Mouse (Mus musculus): ENCODE data around the gene Magi1. TPM values are rescaled to one million over a fixed set of nuclear protein-coding genes. Genes with fewer than 3 reads are reported as not detected.
"Not testable (repeated sequence)": the region's sequence is repeated elsewhere in the genome, so short reads cannot be mapped to it uniquely, and the experiment has no call there.

The Magi1 gene
- total RNA-seq, 2 experiments from 2014 or later, result 28.5 to 28.7 TPM

DNA sequence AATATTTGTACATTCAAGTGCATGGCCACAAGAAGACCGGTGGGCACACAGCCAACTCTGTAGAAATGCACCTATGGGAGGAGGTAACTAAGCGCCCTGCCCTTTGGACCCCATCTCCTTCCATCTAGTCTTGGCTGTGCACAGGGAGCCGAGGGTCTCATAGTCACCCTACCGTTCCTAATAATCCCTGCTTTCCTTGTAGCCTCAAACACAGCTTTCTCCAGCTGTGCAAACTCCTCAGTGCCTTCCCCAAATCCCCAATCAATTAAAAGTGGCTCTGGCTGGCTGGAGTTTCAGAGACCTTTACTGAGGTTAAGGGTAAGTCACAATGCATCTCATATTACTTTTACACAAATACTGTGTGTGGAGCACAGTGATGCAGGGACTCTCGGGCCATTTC, 271.8 kb downstream of the Magi1 start:
- no peak for DNase-seq
- intact Hi-C loops (cut with DNase I), result no loop called here

- intact Hi-C loops (cut with DNase I), result no loop called here
These were observed 272.2 kb downstream of the Magi1 start for GRCm38 (mm10) chr6:94011521-94011920.

DNA sequence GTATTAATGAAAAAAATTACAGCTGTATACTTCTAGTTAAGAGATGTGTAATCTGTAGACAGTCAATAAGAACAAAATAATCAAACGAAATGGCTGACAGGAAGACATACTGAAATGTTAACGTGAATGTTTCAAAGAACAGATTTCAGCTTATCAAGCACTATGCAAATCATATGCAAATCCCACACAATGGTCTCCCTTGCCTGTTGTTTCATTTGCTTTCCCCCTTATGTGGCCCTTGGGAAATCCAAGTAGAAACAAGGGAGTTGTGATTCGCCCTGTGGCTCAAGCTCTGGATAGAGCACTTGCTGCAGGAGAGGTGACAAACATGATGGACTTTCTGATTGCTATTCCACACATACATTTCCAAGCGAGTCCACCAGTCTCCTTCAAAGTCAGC, 275.1 kb downstream of the Magi1 start:
- intact Hi-C loops (cut with DNase I), result no loop called here
- DNase-seq, result no peak

More at GRCm38 (mm10) chr6:94011521-94011920, 272.2 kb downstream of the Magi1 start:
- no peak for DNase-seq

DNA sequence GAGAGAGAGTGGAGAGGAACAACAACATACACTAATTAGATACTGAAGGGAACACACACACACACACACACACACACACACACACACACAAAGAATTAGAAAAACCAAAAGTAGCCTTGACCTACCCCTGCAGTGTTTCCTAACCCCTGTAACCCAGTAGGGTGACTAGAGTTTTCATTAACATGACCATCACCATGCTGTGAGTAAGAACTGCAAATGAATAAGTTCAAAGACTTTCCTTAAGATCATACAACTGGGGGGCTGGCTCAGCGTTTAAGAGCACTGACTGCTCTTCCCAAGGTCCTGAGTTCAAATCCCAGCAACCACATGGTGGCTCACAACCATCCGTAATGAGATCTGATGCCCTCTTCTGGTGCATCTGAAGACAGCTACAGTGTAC, 280.1 kb downstream of the Magi1 start:
- intact Hi-C loops (cut with DNase I); DNase-seq: not testable (repeated sequence)

DNA sequence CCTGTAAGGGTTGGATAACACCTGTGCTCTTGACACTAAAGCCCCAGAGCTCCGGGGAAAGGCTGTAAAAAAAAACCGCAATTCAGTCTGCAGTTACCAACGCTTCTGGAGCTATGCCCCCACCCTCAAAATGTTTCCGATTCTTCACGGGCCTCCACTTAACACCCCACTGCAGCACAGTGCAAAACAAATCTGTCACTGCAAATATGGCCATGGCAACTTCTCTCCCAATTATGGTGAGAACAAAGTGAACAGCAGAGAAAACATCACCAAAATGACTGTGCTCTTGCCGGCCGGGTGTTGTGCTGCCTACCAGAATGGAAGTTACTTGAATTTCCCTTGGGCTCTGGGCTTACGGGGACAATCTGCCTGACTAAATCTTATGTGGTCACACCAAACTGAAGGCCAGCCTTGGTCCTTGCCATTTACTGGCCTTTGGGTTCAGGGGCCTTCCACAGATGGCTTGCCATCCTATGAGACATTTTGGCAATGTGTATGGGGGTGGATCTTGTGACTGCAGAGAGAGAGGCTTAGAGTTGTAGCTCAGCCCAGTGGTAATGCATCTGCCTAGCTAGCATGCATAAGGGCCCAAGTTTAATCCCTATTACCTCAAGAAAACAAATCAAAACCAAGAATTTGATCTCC, 286.8 kb downstream of the Magi1 start:
- intact Hi-C loops (cut with DNase I), result no loop called here

GRCm38 (mm10) chr6:93987561-93987960, 296.2 kb downstream of the Magi1 start:
- no peak for DNase-seq
- intact Hi-C loops (cut with DNase I), result loop anchor here (5.0 kb wide), 1 partner anchor 200 kb away; no protein-coding TSS in a partner anchor

More for the DNA sequence above, 286.8 kb downstream of the Magi1 start:
- DNase-seq, result no peak

GRCm38 (mm10) chr6:93985111-93985510, 298.6 kb downstream of the Magi1 start:
- intact Hi-C loops (cut with DNase I), result loop anchor here (1.0 to 5.0 kb wide), 2 partner anchors 202 to 228 kb away; no protein-coding TSS in a partner anchor
- DNase-seq, result peak; percentile 41 to 58

DNA sequence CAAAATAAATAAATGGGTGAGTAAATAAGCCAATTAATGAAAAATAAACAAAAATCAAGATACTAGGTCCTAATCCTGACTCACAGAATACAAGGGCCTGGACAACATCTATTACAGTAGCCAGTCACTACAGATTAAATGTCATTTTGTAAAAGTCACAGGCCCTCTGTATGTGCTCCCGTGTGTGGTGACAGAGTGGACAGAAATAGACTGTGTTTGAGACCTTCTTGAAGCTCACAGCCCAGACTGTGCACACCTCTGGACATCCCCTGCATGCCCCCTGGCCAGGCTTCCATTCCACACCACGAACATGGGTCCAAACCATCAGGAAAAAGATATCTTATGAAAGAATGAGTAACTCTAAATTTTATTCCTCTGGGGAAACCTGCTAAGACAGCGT, 300.2 kb downstream of the Magi1 start:
- intact Hi-C loops (cut with DNase I), result no loop called here
- DNase-seq, result no peak

DNA sequence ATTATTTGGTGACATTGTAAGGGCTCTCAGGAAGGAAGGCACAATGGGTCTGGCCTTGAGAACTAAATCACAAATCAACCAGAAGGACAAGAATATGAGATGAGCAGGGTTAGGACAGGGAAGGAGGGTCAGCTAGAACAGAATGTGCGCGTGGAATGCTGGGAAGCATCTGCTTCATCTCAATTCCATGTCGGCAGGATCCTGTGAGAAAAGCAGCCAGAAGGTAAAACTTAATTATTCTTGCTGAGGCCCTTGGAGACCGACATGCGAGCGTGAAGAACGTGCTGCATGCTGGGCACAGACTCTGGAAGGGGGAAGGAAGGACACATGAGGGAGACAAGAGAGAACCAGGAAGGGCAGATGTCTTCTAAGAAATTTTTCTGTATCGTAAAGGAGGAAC, 302.5 kb downstream of the Magi1 start:
- intact Hi-C loops (cut with DNase I), result no loop called here
- no peak for DNase-seq

- intact Hi-C loops (cut with DNase I), result no loop called here
These were observed 304.5 kb downstream of the Magi1 start for GRCm38 (mm10) chr6:93979241-93979640.

GRCm38 (mm10) chr6:93968721-93969120, 315.0 kb downstream of the Magi1 start:
- DNase-seq, result no peak

More at GRCm38 (mm10) chr6:93979241-93979640, 304.5 kb downstream of the Magi1 start:
- DNase-seq, result no peak

DNA sequence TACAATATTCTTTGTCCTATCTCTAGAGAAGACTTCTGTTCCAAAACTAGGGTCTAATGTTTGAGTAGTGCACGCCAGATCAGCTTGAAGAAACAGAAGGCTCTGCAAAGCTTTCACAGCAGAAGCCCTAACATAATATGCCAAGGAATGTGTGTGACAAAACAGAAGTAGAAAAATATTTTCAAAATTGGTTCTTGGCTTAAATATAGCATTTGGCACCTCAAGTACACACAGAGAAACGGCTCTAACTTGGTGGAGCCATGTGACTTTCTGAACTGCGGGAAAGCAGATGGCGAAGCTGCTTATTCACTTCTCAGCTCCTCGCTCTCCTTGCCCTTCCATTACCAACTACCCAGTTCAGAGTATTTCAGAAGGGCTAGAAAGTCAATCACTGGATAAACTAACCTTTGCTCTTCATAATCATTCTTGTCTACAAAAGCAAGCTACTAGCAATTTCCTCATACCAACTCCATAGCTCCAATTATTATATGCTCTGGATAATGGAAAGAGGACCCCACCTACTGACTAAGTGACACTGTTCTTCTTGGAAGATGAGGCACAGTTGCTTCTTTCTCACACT, 320.9 kb downstream of the Magi1 start:
- peak in 1 of 2 experiments; percentile 27 for DNase-seq
- intact Hi-C loops (cut with DNase I), result no loop called here

More at GRCm38 (mm10) chr6:93968721-93969120, 315.0 kb downstream of the Magi1 start:
- intact Hi-C loops (cut with DNase I), result no loop called here

DNA sequence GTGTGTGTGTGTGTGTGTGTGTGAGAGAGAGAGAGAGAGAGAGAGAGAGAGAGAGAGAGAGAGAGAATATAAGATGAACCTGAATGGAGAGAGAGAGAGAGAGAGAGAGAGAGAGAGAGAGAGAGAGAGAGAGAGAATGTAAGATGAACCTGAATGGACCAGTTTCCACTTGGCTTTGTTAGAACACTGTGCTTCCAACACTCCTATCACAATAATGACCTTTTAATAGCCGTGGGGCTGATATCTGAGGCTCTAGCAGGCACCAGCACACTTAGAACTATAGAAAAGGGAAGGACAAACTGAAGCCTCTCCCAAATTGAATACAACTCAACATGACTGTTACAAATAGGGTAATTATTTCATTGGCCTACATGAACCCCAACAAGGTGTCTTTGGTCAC, 321.9 kb downstream of the Magi1 start:
- DNase-seq, result peak; percentile 22 to 27
- intact Hi-C loops (cut with DNase I), result no loop called here

DNA sequence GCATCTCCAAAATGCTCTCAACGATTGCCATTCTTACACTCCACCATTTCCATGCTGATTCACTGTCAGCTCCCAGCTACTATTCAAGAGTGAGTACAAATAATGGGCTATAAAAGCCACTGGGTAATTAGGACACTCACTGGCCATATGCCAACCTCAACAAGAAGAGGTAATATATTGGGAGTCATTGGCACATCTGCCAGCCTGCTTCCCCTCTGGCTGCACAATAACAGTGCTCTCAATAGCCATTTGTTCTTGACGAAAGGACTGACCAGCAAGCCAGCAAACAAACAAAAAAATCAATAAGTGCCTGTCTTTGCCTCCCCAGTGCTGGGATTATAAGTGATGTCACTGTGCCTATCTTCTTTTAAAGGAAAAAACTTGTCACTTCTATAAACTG, 326.5 kb downstream of the Magi1 start:
- intact Hi-C loops (cut with DNase I), result no loop called here

GRCm38 (mm10) chr6:93946612-93947011, 337.1 kb downstream of the Magi1 start:
- intact Hi-C loops (cut with DNase I), result no loop called here
- peak; percentile 14 to 35 for DNase-seq

More for the DNA sequence above, 326.5 kb downstream of the Magi1 start:
- DNase-seq, result no peak

DNA sequence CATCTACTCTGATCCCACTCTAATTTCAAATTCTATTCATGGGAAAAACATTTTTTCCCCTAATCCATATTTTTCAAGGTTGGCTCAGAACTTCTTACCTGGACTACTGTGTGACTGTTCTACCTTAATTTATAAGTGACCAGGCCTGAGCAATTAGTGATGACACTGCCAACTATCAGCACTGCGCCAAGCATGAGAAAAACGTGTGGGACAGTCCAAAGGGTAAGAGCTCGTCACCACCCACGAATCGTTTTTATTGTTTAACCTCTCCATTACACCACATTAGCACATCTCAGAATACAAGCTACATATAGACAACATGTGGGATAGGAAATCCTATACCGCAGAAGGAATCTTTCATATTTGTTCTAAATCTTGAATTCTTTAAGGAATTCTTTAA, 347.4 kb downstream of the Magi1 start:
- DNase-seq, result no peak
- intact Hi-C loops (cut with DNase I), result no loop called here

- intact Hi-C loops (cut with DNase I), result no loop called here
- peak in 1 of 2 experiments; percentile 41 for DNase-seq
These were observed 347.9 kb downstream of the Magi1 start for GRCm38 (mm10) chr6:93935793-93936192.

- intact Hi-C loops (cut with DNase I), result no loop called here
These were observed 349.0 kb downstream of the Magi1 start for GRCm38 (mm10) chr6:93934700-93935099.

GRCm38 (mm10) chr6:93924568-93924967, 359.1 kb downstream of the Magi1 start:
- intact Hi-C loops (cut with DNase I), result no loop called here
- no peak for DNase-seq

More at GRCm38 (mm10) chr6:93934700-93935099, 349.0 kb downstream of the Magi1 start:
- no peak for DNase-seq

DNA sequence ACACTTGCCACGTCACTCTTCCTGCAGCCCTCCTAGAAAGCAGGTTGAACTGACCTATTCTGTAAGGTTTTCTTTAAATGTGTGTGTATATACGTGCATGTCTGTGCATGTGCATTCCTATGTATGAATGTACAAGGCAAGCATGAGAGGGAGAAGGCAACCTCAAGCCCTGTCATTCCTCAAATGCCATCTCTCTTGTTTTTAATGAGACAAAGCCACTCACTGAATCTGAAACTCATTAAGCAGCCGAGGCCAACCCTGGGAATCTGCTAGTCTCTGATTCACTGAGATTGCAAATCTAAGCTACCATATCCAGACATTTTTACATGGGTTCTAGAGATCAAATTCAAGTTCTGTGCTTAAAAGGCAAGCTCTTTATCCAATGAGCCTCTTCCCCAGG, 359.7 kb downstream of the Magi1 start:
- DNase-seq, result no peak
- intact Hi-C loops (cut with DNase I), result no loop called here

DNA sequence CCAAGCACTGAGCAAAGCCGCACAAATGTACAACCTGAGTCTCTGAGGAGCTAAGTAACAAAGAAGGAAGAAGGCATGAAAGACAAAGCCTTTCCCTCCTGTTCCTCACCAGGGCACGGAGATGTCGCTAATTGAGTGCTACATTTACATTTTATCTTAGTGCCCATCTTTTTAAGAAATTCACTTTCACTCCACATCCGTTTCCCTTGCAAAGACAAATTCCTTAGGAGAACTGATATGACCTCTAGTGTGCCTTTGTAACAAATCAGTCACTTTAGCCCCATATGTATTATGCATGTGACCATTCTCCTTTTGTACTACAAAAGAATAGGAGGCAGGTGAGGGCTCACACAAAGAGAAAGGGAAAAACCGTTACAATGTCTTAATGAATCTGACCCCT, 360.4 kb downstream of the Magi1 start:
- DNase-seq, result no peak
- intact Hi-C loops (cut with DNase I), result no loop called here

DNA sequence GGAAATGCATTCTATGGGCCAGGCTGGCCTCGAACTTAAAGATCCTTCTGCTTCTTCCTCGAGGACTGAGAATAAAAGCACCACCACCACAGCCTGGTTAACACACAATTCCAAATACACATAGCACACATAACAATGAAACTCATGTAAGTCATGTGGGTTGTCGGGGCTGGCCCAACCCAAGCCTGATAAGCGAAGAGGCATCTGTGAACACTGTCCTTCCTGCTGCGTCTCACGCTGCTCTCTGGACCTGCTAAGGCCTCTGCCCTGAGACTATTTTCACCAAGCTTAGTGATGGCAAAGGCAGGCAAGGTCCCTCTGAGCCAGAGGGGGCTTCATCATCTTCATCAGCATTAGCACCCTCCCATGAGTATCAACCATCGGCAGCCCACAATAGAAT, 360.8 kb downstream of the Magi1 start:
- DNase-seq, result no peak
- intact Hi-C loops (cut with DNase I), result no loop called here

All from heart, postnatal 10 days (tissue).